8 mouse cellular contexts compared by ENCODE assay signal in the genomic region with DNA sequence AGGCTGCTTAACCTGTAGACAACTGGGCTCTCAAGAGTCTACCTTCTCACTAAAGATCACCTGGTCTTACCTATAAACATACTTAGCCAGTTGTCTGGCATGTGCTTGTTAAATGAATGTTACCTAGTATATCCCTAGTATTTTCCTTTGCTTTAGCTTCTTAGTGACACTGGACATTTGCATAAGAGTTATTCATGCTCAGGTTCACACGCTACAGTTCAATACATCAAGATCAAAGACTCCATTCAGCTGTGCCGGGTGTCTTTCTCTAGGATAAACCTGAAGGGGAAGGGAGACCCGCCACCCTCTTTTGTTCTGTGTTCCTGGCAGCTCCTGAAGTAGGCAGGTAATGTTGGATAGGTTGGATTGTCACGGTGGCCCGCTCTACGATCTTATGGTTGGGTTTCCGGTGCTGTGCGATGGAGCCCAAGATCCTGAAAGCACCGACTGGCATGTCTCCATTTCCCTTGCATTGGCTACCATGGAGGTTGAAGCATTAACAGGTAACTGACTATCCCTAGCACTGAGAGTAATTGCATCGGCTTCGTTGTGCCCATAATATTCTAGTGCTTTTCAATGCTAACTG. TPM values are rescaled to one million over a fixed set of nuclear protein-coding genes. Genes with fewer than 3 reads are reported as not detected.
A peak's percentile ranks its signal among the peaks of the same experiment; 100 is the strongest.
DNase-seq lines count a peak whose midpoint lies in the region; ATAC-seq and TF ChIP-seq lines count a peak whose summit lies in the region.

No protein-coding gene starts in this region.

- peak overlapping the region; percentile 90 for H3K4me3 ChIP-seq in heart, embryonic 15.5 days
- H3K4me3 ChIP-seq in ES-Bruce4 (ENCODE audit: low read depth, low read length), result peak overlapping the region; percentile 20; the same call in 1 of the 2 replicates
- peak overlapping the region; percentile 84 for H3K4me3 ChIP-seq in forebrain, embryonic 16.5 days (replicated peaks; ENCODE audit: low read length)
- peak overlapping the region; percentile 50 for H3K4me3 ChIP-seq in macrophage (ENCODE audit: inconsistent target)

- H3K9me3 ChIP-seq in heart, embryonic 15.5 days (replicated peaks), result no peaks in the 10 kb centered on the region
- H3K9me3 ChIP-seq in ES-Bruce4 (replicated peaks; ENCODE audit: control insufficient read depth, insufficient read depth, low read length, poor library complexity, severe bottlenecking), result no peaks in the 10 kb centered on the region
- no peaks in the 10 kb centered on the region for H3K9me3 ChIP-seq in forebrain, embryonic 16.5 days (ENCODE audit: control insufficient read depth, low read length)

- WGBS in heart, embryonic 15.5 days, result 22% methylated on average over 11 of the region's 11 CpGs
- 8% methylated on average over 11 of the region's 11 CpGs for WGBS in forebrain, embryonic 16.5 days
- WGBS in macrophage (ENCODE audit: missing documents), result 32% methylated on average over 11 of the region's 11 CpGs

- no peaks in the 10 kb centered on the region for H3K36me3 ChIP-seq in heart, embryonic 15.5 days
- no peaks in the 10 kb centered on the region for H3K36me3 ChIP-seq in ES-Bruce4 (ENCODE audit: control insufficient read depth, insufficient read depth, low read length, poor library complexity, severe bottlenecking)
- no peaks in the 10 kb centered on the region for H3K36me3 ChIP-seq in forebrain, embryonic 16.5 days (ENCODE audit: control insufficient read depth, insufficient read depth)
- no peaks in the 10 kb centered on the region for H3K36me3 ChIP-seq in macrophage (ENCODE audit: inconsistent target)

- TF ChIP-seq CTCF in ES-Bruce4 (IDR thresholded peaks at IDR 0.05; ENCODE audit: low read depth, low read length), result no peak

- H3K4me2 ChIP-seq in heart, embryonic 15.5 days, result peak overlapping the region; percentile 83
- peak overlapping the region; percentile 91 for H3K4me2 ChIP-seq in forebrain, embryonic 16.5 days (ENCODE audit: low read length)

- H3K4me1 ChIP-seq in heart, embryonic 15.5 days (replicated peaks), result peaks cover 31% of the 10 kb centered on the region
- H3K4me1 ChIP-seq in ES-Bruce4 (ENCODE audit: control insufficient read depth, insufficient read depth, low read length), result peaks cover 9% of the 10 kb centered on the region
- H3K4me1 ChIP-seq in forebrain, embryonic 16.5 days (replicated peaks; ENCODE audit: control insufficient read depth, insufficient read depth, low read length), result peaks cover 21% of the 10 kb centered on the region

- no peak for ATAC-seq in heart, embryonic 15.5 days (replicated peaks; ENCODE audit: insufficient number of reproducible peaks, insufficient read depth, low FRiP score, low read depth)
- ATAC-seq in forebrain, embryonic 16.5 days, result no peak

- H3K79me2 ChIP-seq in macrophage (ENCODE audit: inconsistent target), result peaks cover 17% of the 10 kb centered on the region

- TF ChIP-seq EP300 in ES-Bruce4 (IDR thresholded peaks at IDR 0.05; ENCODE audit: insufficient read depth, low read depth, low read length), result no peak

- no peak for DNase-seq in heart, postnatal 10 days
- DNase-seq in adrenal gland, postnatal 36 days, result no peak
- DNase-seq in gastrocnemius, postnatal 14 days, result no peak
- no peak for DNase-seq in embryo, embryonic 9.5 days (ENCODE audit: extremely low spot score)

- H3K27ac ChIP-seq in heart, embryonic 15.5 days, result peak overlapping the region; percentile 97
- H3K27ac ChIP-seq in ES-Bruce4 (ENCODE audit: insufficient read depth, low read length) (no peak overlapping the region), macrophage (peak overlapping the region; percentile 98)
- no peak overlapping the region; the same call in 1 of the 2 replicates for H3K27ac ChIP-seq in forebrain, embryonic 16.5 days (ENCODE audit: low read length)

- H3K27me3 ChIP-seq in heart, embryonic 15.5 days, result no peaks in the 10 kb centered on the region
- no peaks in the 10 kb centered on the region for H3K27me3 ChIP-seq in ES-Bruce4 (ENCODE audit: control insufficient read depth, insufficient read depth, low read length, poor library complexity, severe bottlenecking)
- no peaks in the 10 kb centered on the region for H3K27me3 ChIP-seq in forebrain, embryonic 16.5 days (replicated peaks; ENCODE audit: control insufficient read depth, insufficient read depth, low read length)

- peak overlapping the region; percentile 50; the same call in 1 of the 2 replicates for H3K9ac ChIP-seq in heart, embryonic 15.5 days
- peak overlapping the region; percentile 45 for H3K9ac ChIP-seq in ES-Bruce4 (ENCODE audit: low read depth, poor library complexity, severe bottlenecking)
- 0 out of 2 replicates have a peak overlapping the region, but pooled peaks have one; percentile 58 for H3K9ac ChIP-seq in forebrain, embryonic 16.5 days (replicated peaks; ENCODE audit: low read depth, low read length)

- intact Hi-C loops in heart, postnatal 10 days (cut with DNase I), result no loop called here
- intact Hi-C loops in gastrocnemius, postnatal 14 days (cut with DNase I; ENCODE audit: low total_unique reads), result no loop called here

- no peak for TF ChIP-seq POLR2A in ES-Bruce4 (IDR thresholded peaks at IDR 0.05; ENCODE audit: insufficient read depth, low read length)

RNA-seq across cellular contexts. Expression of gene Mnt, which starts 1.7 kb away (rescaled TPM):
- polyA plus RNA-seq in heart, embryonic 15.5 days (2015; fragmentation: Nextera tagmentation; extraction: Ambion mirVana), result 3.0 and 3.7 TPM in 2 replicates
- 10 to 100 TPM; 12.1 to 14.6 TPM for total RNA-seq in heart, postnatal 10 days (2021)
- polyA plus RNA-seq in ES-Bruce4 (2011; ENCODE audit: insufficient read depth, insufficient read length, low read depth, missing spikeins) (15.4 and 17.1 TPM in 2 replicates), macrophage (2018) (21.8 to 49.6 TPM (median 29.0 TPM) in 3 replicates)
- 8.6 and 9.2 TPM in 2 replicates for polyA plus RNA-seq in forebrain, embryonic 16.5 days (2015; fragmentation: Nextera tagmentation; extraction: Ambion mirVana)
- total RNA-seq in macrophage (2018; cell fraction: chromatin; rRNA removed), result 10 to 100 TPM in 21 of 26 experiments, 1 to 10 TPM in 5; 3.0 to 55.2 (median 34.8) TPM
- 10 to 100 TPM in 25 of 26 experiments, 1 to 10 TPM in 1; 6.5 to 66.5 (median 35.6) TPM for total RNA-seq in macrophage (2018; cell fraction: cytosol; rRNA removed)
- total RNA-seq in macrophage (2018; cell fraction: nucleus; rRNA removed), result 10 to 100 TPM in 24 of 26 experiments, 1 to 10 TPM in 2; 4.1 to 71.3 (median 38.9) TPM
- total RNA-seq in adrenal gland, postnatal 36 days (2021), result 10 to 100 TPM; 27.6 to 30.6 TPM
- 1 to 10 TPM; 5.4 to 6.1 TPM for total RNA-seq in gastrocnemius, postnatal 14 days (2021)

RNA-seq across cellular contexts. Expression of gene Mettl16, which starts 58.4 kb away (rescaled TPM):
- polyA plus RNA-seq in heart, embryonic 15.5 days (2015; fragmentation: Nextera tagmentation; extraction: Ambion mirVana), result 28.0 and 30.5 TPM in 2 replicates
- 10 to 100 TPM in 1 of 2 experiments, 1 to 10 TPM in 1; 9.9 to 14.7 TPM for total RNA-seq in heart, postnatal 10 days (2021)
- polyA plus RNA-seq in ES-Bruce4 (2011; ENCODE audit: insufficient read depth, insufficient read length, low read depth, missing spikeins), result 65.4 and 66.2 TPM in 2 replicates
- 57.5 and 58.7 TPM in 2 replicates for polyA plus RNA-seq in forebrain, embryonic 16.5 days (2015; fragmentation: Nextera tagmentation; extraction: Ambion mirVana)
- total RNA-seq in macrophage (2018; cell fraction: chromatin; rRNA removed), result 10 to 100 TPM in 24 of 26 experiments, 1 to 10 TPM in 2; 8.4 to 43.9 (median 25.7) TPM
- total RNA-seq in macrophage (2018; cell fraction: cytosol; rRNA removed), result 10 to 100 TPM in 20 of 26 experiments, 1 to 10 TPM in 6; 7.0 to 17.0 (median 12.0) TPM
- 10 to 100 TPM in 17 of 26 experiments, 1 to 10 TPM in 9; 6.0 to 32.1 (median 13.7) TPM for total RNA-seq in macrophage (2018; cell fraction: nucleus; rRNA removed)
- polyA plus RNA-seq in macrophage (2018), result 8.7 to 21.0 TPM (median 15.0 TPM) in 3 replicates
- 10 to 100 TPM; 29.0 to 37.6 TPM for total RNA-seq in adrenal gland, postnatal 36 days (2021)
- 1 to 10 TPM; 8.5 to 9.2 TPM for total RNA-seq in gastrocnemius, postnatal 14 days (2021)

Comparison
In these comparisons a context has a peak if more than half of its experiments do, and no peak if none do; other contexts are left out.
1. H3K27ac ChIP-seq: peak in heart, embryonic 15.5 days (single experiment) and macrophage (single experiment); none in ES-Bruce4 (single experiment) and forebrain, embryonic 16.5 days (single experiment).
2. H3K4me3 ChIP-seq: peak in every context shown above with its lines; median percentile 90 in heart, embryonic 15.5 days; 84 in forebrain, embryonic 16.5 days; 50 in macrophage; 20 in ES-Bruce4.
3. Peak in every context shown above with its lines, with median percentiles within 50 percentile points of each other: H3K9ac ChIP-seq.